Mouse (Mus musculus) layer of hippocampus, postnatal 25 days (tissue): ENCODE measurements around the gene Mogat2. TPM values are rescaled to one million over a fixed set of nuclear protein-coding genes. Genes with fewer than 3 reads are reported as not detected.
A peak's percentile ranks its signal among the peaks of the same experiment; 100 is the strongest.

Experiments used
- DNase-seq, 2 experiments: peaks; one replicate each; pipeline ENCODE4 v3.0.0; 2022; ENCODE audit warnings: mixed read lengths in 2 of 2, low spot score in 1 of 2; ENCODE audit errors: extremely low spot score in 1 of 2
- total RNA-seq, 2 experiments: library from RNA; stranded (reverse); gene quantifications; 2 replicates each; pipeline ENCODE4 v1.2.3; 2021

Gene Mogat2
- total RNA-seq, 2 experiments from 2014 or later = not detected

- no peak for DNase-seq
These were observed 38.8 kb downstream of the Mogat2 start for GRCm38 (mm10) chr7:99199451-99200175.

- no peak for DNase-seq
These were observed 39.6 kb downstream of the Mogat2 start for GRCm38 (mm10) chr7:99198811-99199210.

DNA sequence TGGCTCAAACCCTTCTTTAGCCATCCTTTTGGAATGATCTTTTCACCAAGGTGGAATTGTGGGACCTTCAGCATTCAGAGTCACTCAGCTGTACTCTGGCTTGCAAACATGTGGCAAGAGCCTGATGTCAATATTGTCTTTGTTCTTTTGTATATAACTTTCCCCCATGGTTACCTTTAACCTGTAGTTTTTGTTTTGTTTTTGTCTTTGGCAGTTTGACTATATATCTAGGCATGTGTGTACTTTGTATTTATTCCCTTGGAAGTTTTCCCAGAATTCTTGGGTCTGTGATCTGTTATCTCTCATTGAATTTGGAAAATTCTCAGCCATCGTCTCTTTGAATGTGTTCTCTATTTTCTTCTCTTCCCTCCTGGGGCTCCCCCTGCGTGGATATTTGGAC lies 43.9 kb downstream of the Mogat2 start:
- no peak for DNase-seq

DNA sequence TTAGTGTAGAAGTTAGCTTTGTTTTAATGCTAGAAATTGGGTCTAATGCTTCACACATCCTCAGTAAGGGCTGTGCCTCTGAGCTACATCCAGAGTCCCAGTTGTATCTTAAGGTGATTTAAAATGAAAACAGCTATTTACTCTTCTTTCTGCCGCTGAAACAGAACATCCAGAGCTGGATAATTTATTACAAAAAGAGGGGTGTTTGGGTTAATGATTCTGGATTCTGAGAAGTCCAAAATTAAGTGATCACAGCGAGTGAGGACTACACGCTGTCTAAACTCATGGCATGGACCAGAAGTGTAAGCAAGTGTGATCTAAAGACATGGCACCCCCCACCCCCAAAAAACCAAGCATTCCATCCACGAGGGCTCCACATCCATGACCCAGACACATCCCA lies 44.5 kb downstream of the Mogat2 start:
- DNase-seq = no peak

DNA sequence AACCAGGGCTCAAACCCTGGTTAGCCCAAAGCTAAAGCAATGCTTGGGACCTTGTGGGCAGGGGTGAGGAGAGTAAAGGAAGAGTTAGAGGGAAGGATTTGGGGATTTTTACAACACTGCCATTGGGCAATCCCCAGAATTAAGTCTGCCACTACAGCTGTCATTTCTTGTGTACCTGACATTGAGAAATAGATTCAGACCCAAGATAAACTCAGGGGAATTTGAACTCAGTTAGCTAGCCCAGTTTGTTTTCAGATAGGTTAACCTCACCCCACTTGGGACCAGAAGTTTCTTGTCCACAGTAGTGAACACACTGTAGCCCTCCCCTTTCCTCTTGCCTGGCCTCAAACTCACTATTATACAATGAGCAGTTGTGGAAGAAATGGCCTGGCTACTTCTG lies 47.0 kb downstream of the Mogat2 start:
- DNase-seq = no peak

DNA sequence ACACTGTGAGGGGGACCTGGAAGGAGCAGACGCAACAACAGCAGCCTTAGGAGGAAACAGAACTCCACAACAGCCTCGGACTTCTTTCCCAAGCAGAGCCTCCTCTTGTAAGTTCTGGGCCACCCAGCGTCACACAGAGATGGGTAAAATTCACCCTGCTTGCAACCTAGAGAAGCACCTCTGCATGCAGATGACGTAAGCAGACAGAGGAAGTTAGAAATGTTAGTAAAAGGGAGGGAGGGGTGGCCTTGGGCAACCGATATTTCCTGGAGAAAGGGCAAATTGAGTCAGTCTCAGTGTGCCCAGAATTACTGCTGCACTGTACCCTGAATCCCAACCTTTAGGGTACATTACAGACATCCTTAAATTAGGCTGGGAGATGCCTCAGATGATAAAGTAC lies 48.5 kb downstream of the Mogat2 start:
- DNase-seq = no peak

- DNase-seq = no peak
These were observed 49.8 kb downstream of the Mogat2 start for GRCm38 (mm10) chr7:99188630-99189029.

- no peak for DNase-seq
These were observed 51.0 kb downstream of the Mogat2 start for GRCm38 (mm10) chr7:99187451-99187850.

DNA sequence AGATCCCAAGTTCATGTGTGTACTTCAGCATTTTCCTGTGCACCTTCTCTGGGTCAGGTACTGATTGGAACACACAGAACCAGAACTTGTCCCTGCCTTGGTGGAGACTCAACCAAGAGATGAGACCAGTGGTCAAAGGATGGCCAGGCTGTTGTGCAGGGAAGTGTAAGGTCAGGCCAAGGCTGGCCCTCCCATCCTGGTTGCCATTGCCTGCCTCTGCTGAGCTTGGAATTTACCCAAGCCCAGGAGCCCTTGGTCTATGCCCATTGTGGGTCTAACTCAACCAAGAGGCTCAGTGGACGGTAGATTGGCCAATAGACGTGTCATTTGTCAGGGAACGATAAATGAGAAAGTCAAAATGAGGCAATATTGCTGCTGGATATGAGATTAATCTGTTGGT lies 53.0 kb downstream of the Mogat2 start:
- no peak for DNase-seq

GRCm38 (mm10) chr7:99183751-99184150 lies 54.7 kb downstream of the Mogat2 start:
- no peak for DNase-seq

DNA sequence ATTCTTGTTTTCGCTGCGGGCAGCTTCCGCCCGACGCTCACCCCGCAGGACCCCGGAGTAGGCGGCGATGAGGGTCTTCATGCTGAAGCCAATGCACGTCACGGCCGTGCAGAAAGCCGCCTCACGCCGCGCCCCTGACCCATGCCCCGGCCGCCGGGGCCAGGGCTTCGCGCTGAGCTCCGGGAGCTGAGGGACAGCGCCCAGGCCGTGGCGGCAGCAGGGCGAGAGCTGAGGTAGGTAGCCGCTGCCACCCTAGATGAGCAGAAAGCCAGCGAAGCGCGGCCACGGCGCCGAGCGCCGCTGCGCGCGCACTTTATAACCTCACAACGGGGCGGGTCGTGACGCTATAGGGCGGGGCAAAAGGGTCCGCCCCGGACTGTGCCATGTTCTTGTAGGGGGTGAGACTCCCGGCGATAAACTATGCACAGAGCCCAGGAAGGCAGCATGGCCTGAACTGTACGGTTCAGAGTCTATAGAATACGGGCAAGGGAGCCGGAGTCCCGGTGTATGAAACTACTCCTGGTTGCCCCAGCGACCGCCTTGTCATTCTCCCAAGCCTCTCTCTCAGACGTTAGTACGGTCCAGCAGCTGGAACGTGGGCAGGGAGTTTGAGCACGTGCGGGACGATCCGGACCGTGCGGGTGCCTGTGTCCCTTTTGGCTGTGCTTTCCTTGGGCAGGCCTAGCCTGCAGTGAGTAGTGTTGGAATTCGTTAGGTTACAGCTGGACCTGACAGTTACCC lies 55.8 kb downstream of the Mogat2 start, which contains the start of gene Dgat2:
Gene Dgat2 (minus strand): TSS at position 288 of the 741 bp plus-strand sequence.
- DNase-seq = peak; percentile 91 to 95

DNA sequence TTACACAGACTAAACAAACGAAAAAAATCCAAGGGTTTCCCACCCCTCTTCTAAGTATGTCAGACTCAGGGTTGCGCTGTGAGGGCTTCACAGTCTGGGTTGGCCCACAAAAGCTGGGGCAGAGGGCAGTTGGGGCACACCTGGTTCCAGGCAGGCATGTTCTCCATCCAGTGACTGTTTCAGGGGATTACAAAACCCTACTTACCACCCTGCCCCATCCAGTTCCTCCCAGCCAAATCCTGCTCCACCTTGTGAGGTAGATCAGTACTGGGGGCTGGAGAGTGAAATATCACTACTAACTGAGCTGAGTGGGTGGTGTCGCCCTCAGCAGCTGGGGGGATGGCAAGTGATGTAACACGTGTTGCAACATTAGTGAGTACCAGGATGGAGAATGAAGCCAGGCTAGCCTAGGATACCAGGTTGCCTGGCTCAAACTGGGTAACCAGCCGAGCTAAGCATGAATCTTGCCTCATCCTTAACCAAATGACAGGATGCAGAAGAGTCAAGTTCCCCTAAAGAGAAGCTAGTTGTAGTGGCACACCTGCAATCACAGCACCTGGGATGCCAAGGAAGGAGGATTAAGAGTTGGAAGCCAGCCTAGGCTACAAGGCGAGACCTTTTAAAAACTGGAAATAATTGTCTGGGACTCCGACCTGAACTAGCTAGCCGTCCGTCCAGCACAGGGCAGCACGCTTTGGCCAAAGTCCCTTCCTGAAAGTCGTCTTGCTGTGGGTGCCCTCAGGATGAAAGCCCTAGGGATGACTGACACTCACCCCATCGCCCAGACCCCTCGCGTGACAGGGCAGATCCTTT lies 56.6 kb downstream of the Mogat2 start:
- no peak for DNase-seq

- DNase-seq = no peak
These were observed 58.3 kb downstream of the Mogat2 start for GRCm38 (mm10) chr7:99180162-99180561.

GRCm38 (mm10) chr7:99179271-99179670 lies 59.1 kb downstream of the Mogat2 start:
- no peak for DNase-seq

- no peak for DNase-seq
These were observed 61.0 kb downstream of the Mogat2 start for GRCm38 (mm10) chr7:99177386-99177785.

GRCm38 (mm10) chr7:99175666-99176065 lies 62.8 kb downstream of the Mogat2 start:
- no peak for DNase-seq

- DNase-seq = no peak
These were observed 63.3 kb downstream of the Mogat2 start for GRCm38 (mm10) chr7:99175118-99175517.

GRCm38 (mm10) chr7:99174006-99174405 lies 64.4 kb downstream of the Mogat2 start:
- no peak for DNase-seq

- no peak for DNase-seq
These were observed 65.5 kb downstream of the Mogat2 start for GRCm38 (mm10) chr7:99172898-99173297.

GRCm38 (mm10) chr7:99171730-99172463 lies 66.5 kb downstream of the Mogat2 start:
- DNase-seq = no peak
